Mouse (Mus musculus) urinary bladder, postnatal 25 days (tissue): ENCODE data around the gene Kcnc4.
A peak's percentile ranks its signal among the peaks of the same experiment; 100 is the strongest.

ENCODE experiments used
- DNase-seq: peaks from one replicate; pipeline ENCODE4 v3.0.0; 2022; ENCODE audit warnings: low spot score

The Kcnc4 gene

GRCm38 (mm10) chr3:107459196-107459772, at the start of gene Kcnc4:
TSS of gene Kcnc4 (minus strand) at chr3:107459552.
- DNase-seq = peak; percentile 19

- DNase-seq = no peak
These were observed 49.3 kb upstream of the Kcnc4 start for GRCm38 (mm10) chr3:107508696-107509095.

- no peak for DNase-seq
These were observed 48.6 kb upstream of the Kcnc4 start for GRCm38 (mm10) chr3:107507966-107508365.

- DNase-seq = no peak
These were observed 47.2 kb upstream of the Kcnc4 start for GRCm38 (mm10) chr3:107506531-107506930.

- no peak for DNase-seq
These were observed 46.4 kb upstream of the Kcnc4 start for GRCm38 (mm10) chr3:107505464-107506367.

- no peak for DNase-seq
These were observed 45.2 kb upstream of the Kcnc4 start for GRCm38 (mm10) chr3:107504542-107504941.

GRCm38 (mm10) chr3:107503716-107504115, 44.4 kb upstream of the Kcnc4 start:
- no peak for DNase-seq

GRCm38 (mm10) chr3:107501702-107502151, 42.4 kb upstream of the Kcnc4 start:
- no peak for DNase-seq

- DNase-seq = no peak
These were observed 40.9 kb upstream of the Kcnc4 start for GRCm38 (mm10) chr3:107500301-107500700.

GRCm38 (mm10) chr3:107496086-107496850, 36.9 kb upstream of the Kcnc4 start:
- DNase-seq = no peak

- DNase-seq = no peak
These were observed 36.2 kb upstream of the Kcnc4 start for GRCm38 (mm10) chr3:107495524-107495923.

- DNase-seq = no peak
These were observed 32.1 kb upstream of the Kcnc4 start for GRCm38 (mm10) chr3:107491459-107491858.

GRCm38 (mm10) chr3:107488637-107489036, 29.3 kb upstream of the Kcnc4 start:
- no peak for DNase-seq

- DNase-seq = no peak
These were observed 23.9 kb upstream of the Kcnc4 start for GRCm38 (mm10) chr3:107483290-107483689.

GRCm38 (mm10) chr3:107480660-107481059, 21.3 kb upstream of the Kcnc4 start:
- no peak for DNase-seq

- DNase-seq = peak; percentile 29
These were observed 12.8 kb upstream of the Kcnc4 start for GRCm38 (mm10) chr3:107472198-107472597.

GRCm38 (mm10) chr3:107469059-107469458, 9.7 kb upstream of the Kcnc4 start:
- no peak for DNase-seq

- no peak for DNase-seq
These were observed 8.8 kb upstream of the Kcnc4 start for GRCm38 (mm10) chr3:107468106-107468505.

GRCm38 (mm10) chr3:107466577-107466976, 7.2 kb upstream of the Kcnc4 start:
- peak; percentile 65 for DNase-seq

GRCm38 (mm10) chr3:107462160-107462559, 2.8 kb upstream of the Kcnc4 start:
- DNase-seq = peak; percentile 72

GRCm38 (mm10) chr3:107459773-107460431, 550 bp upstream of the Kcnc4 start:
- no peak for DNase-seq
